Comparison of ENCODE assay signal across 1 mouse cellular context in the genomic region with DNA sequence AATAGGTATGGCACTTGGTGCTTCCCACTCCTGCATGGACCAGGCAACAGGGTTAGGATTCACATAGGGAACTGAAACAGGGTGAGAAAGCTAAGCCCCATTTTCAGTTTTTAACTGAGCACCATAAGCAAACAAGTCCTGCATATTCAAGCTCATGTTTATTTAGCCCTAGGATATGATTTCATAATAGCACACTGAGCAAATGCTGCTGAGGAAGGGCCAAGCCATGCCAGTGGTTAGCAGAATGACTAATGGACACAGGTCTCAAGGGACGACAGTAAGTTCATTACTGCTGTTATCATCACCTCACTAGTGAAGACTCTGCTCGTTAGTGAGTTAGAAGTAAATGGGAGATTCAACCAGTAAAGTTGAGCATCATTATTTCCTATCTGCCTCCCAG.
TF ChIP-seq lines count a peak whose summit lies in the region.

No protein-coding gene starts in this region.

TF ChIP-seq in CH12.LX, 34 proteins besides CTCF, POLR2A, EP300 and RAD21 (continued from another document):
- TF ChIP-seq GABPA (IDR thresholded peaks at IDR 0.05; ENCODE audit: insufficient replicate concordance, low read depth, low read length) = no peak
TF ChIP-seq in CH12.LX: peak in this region for 0.
